Mouse (Mus musculus): ENCODE measurements at regions not wholly inside any gene's neighbourhood (a gene's known extent, or its start where the extent isn't known, plus 50 kb on each side); places are given as distances from the start of the nearest gene placed in this dataset.

- peak; percentile 52 for DNase-seq (ENCODE audit: low read depth, low spot score)
Observed at GRCm38 (mm10) chr6:140368354-140369069, 55.3 kb upstream of the Plekha5 start.

GRCm38 (mm10) chr6:140367303-140367702, 56.6 kb upstream of the Plekha5 start:
- DNase-seq (ENCODE audit: low read depth, low spot score) = no peak

- DNase-seq (ENCODE audit: low read depth, low spot score) = no peak
Observed at GRCm38 (mm10) chr6:140366791-140367190, 57.1 kb upstream of the Plekha5 start.

- peak; percentile 12 for DNase-seq (ENCODE audit: low read depth, low spot score)
Observed at GRCm38 (mm10) chr6:140360996-140361395, 62.9 kb upstream of the Plekha5 start.

- DNase-seq (ENCODE audit: low read depth, low spot score) = no peak
Observed at GRCm38 (mm10) chr6:140357901-140358300, 66.0 kb upstream of the Plekha5 start.

GRCm38 (mm10) chr6:140357300-140357699, 66.6 kb upstream of the Plekha5 start:
- DNase-seq (ENCODE audit: low read depth, low spot score) = no peak

GRCm38 (mm10) chr6:140354082-140354481, 69.8 kb upstream of the Plekha5 start:
- no peak for DNase-seq (ENCODE audit: low read depth, low spot score)

GRCm38 (mm10) chr6:140353610-140354009, 70.2 kb upstream of the Plekha5 start:
- no peak for DNase-seq (ENCODE audit: low read depth, low spot score)

GRCm38 (mm10) chr6:140351365-140352095, 72.3 kb upstream of the Plekha5 start:
- no peak for DNase-seq (ENCODE audit: low read depth, low spot score)

GRCm38 (mm10) chr6:140348578-140348977, 75.3 kb upstream of the Plekha5 start:
- DNase-seq (ENCODE audit: low read depth, low spot score) = peak; percentile 18

- DNase-seq (ENCODE audit: low read depth, low spot score) = no peak
Observed at GRCm38 (mm10) chr6:140346929-140347328, 76.9 kb upstream of the Plekha5 start.

- no peak for DNase-seq (ENCODE audit: low read depth, low spot score)
Observed at GRCm38 (mm10) chr6:140343638-140344037, 80.2 kb upstream of the Plekha5 start.

- DNase-seq (ENCODE audit: low read depth, low spot score) = no peak
Observed at GRCm38 (mm10) chr6:140342881-140343280, 81.0 kb upstream of the Plekha5 start.

- no peak for DNase-seq (ENCODE audit: low read depth, low spot score)
Observed at GRCm38 (mm10) chr6:140339731-140340130, 84.1 kb upstream of the Plekha5 start.

- peak; percentile 59 for DNase-seq (ENCODE audit: low read depth, low spot score)
Observed at GRCm38 (mm10) chr6:140337897-140338749, 85.7 kb upstream of the Plekha5 start.

- peak; percentile 72 for DNase-seq (ENCODE audit: low read depth, low spot score)
Observed at GRCm38 (mm10) chr6:140337083-140337491, 86.8 kb upstream of the Plekha5 start.

GRCm38 (mm10) chr6:140336414-140336941, 87.4 kb upstream of the Plekha5 start:
- DNase-seq (ENCODE audit: low read depth, low spot score) = peak; percentile 89

GRCm38 (mm10) chr6:140333397-140333796, 90.5 kb upstream of the Plekha5 start:
- DNase-seq (ENCODE audit: low read depth, low spot score) = no peak

- no peak for DNase-seq (ENCODE audit: low read depth, low spot score)
Observed at GRCm38 (mm10) chr6:140308641-140309040, 115.2 kb upstream of the Plekha5 start.

- no peak for DNase-seq (ENCODE audit: low read depth, low spot score)
Observed at GRCm38 (mm10) chr6:140306811-140307558, 116.9 kb upstream of the Plekha5 start.

GRCm38 (mm10) chr6:140304105-140304504, 119.7 kb upstream of the Plekha5 start:
- DNase-seq (ENCODE audit: low read depth, low spot score) = peak; percentile 79
